Mouse (Mus musculus): ENCODE results near the gene Panx2. TPM values are rescaled to one million over a fixed set of nuclear protein-coding genes. Genes with fewer than 3 reads are reported as not detected.

Panx2 gene
- polyA plus RNA-seq, 1 experiment from 2014 or later: 0.45 TPM

DNA sequence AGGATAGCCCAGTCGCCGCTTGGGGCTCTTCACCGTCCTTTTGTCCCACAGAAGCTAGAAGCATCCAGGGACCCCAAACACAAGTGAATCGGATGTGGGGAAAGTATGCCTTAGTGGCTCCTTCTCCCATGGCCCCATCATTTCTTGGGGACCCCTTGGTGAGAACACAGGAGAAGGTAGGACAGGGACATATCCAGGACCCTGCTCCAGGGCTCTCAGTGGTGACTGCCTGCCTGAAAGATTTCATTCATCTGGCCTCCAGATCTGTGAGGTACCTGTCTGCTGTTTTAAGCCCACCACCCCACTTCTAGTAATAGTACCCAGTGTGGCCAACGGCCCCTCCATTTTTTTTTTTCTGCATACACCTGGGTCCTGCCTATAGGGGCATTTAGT is 3.0 kb downstream of the Panx2 start:
- Histone ChIP-seq H3K4me2 (replicated peaks) (no peak overlapping the region), H3K9ac (no peak overlapping the region), H3K4me3 (no peak overlapping the region), H3K4me1 (peaks cover 2% of the 10 kb centered on the region; the same call in 1 of the 2 replicates), H3K36me3 (no peaks in the 10 kb centered on the region), H3K27ac (no peak overlapping the region), H3K9me3 (no peaks in the 10 kb centered on the region), H3K27me3 (peaks cover 71% of the 10 kb centered on the region)
- WGBS: 81% methylated on average over 5 of the region's 5 CpGs
- no peak for ATAC-seq (ENCODE audit: insufficient number of reproducible peaks, insufficient read depth, low FRiP score, low TSS enrichment)

DNA sequence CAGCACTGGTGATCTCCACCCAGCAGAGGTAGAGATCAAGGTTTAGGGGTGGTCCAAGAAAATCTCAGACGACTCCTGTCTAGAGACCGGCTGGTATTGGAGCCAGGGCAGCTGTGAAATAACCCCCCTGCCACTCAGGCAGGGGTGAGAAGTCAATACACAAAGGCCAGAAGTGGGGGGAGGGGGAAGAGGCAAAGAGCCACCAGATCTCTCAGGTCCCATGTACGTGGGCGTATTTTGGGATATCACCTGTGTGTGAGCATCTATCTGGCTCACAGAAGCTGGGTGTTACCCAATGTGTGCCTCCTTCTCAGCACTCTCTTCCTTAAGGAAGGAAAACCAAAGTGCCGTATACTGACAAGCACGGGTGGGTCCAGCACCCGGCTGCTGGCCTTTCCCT is 3.5 kb downstream of the Panx2 start:
- Histone ChIP-seq H3K9me3 (no peaks in the 10 kb centered on the region), H3K4me1 (peaks cover 6% of the 10 kb centered on the region; the same call in 1 of the 2 replicates), H3K4me3 (no peak overlapping the region), H3K27ac (no peak overlapping the region), H3K36me3 (no peaks in the 10 kb centered on the region), H3K9ac (no peak overlapping the region), H3K4me2 (replicated peaks) (no peak overlapping the region), H3K27me3 (peaks cover 76% of the 10 kb centered on the region)
- ATAC-seq (ENCODE audit: insufficient number of reproducible peaks, insufficient read depth, low FRiP score, low TSS enrichment): no peak
- WGBS: 78% methylated on average over 7 of the region's 7 CpGs

- no peak overlapping the region for H3K4me2 ChIP-seq (replicated peaks)
- peaks cover 76% of the 10 kb centered on the region for H3K27me3 ChIP-seq
- no peak overlapping the region for H3K27ac ChIP-seq
- 73% methylated on average over 6 of the region's 6 CpGs for WGBS
- no peak overlapping the region for H3K4me3 ChIP-seq
- ATAC-seq (ENCODE audit: insufficient number of reproducible peaks, insufficient read depth, low FRiP score, low TSS enrichment): no peak
- no peaks in the 10 kb centered on the region for H3K9me3 ChIP-seq
- no peak overlapping the region for H3K9ac ChIP-seq
- no peaks in the 10 kb centered on the region for H3K36me3 ChIP-seq
- peaks cover 6% of the 10 kb centered on the region; the same call in 1 of the 2 replicates for H3K4me1 ChIP-seq
Measured at GRCm38 (mm10) chr15:89063536-89063935, 4.0 kb downstream of the Panx2 start.

DNA sequence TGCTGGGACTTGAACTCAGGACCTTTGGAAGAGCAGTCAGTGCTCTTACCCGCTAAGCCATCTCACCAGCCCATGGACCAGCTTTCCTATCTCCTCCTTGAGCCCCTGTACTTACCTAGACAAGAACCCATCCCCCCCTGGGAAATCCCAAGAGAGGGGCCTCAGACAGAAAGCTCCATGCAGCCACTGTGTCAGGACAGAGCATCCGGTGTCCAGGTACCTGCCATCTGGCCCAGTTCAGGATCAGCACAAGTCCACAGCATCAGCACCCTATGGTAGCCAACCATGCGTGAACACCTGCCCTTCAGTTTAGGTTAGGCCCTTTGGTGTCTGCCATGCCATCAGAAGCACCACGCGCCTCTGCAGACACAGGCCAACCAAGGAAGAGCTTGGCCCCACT is 5.4 kb downstream of the Panx2 start:
- Histone ChIP-seq H3K27me3 (peaks cover 76% of the 10 kb centered on the region), H3K36me3 (no peaks in the 10 kb centered on the region), H3K9me3 (no peaks in the 10 kb centered on the region), H3K4me2 (replicated peaks) (no peak overlapping the region), H3K27ac (no peak overlapping the region), H3K9ac (no peak overlapping the region), H3K4me3 (no peak overlapping the region), H3K4me1 (peaks cover 6% of the 10 kb centered on the region; the same call in 1 of the 2 replicates)
- no peak for ATAC-seq (ENCODE audit: insufficient number of reproducible peaks, insufficient read depth, low FRiP score, low TSS enrichment)
- WGBS: 88% methylated on average over 5 of the region's 5 CpGs

- peak overlapping the region; percentile 21; the same call in 1 of the 2 replicates for H3K4me2 ChIP-seq (replicated peaks)
- H3K4me1 ChIP-seq: peaks cover 6% of the 10 kb centered on the region; the same call in 1 of the 2 replicates
- no peaks in the 10 kb centered on the region for H3K9me3 ChIP-seq
- 32% methylated on average over 35 of the region's 35 CpGs for WGBS
- no peak overlapping the region for H3K27ac ChIP-seq
- H3K4me3 ChIP-seq: 0 out of 2 replicates have a peak overlapping the region, but pooled peaks have one; percentile 2
- H3K9ac ChIP-seq: no peak overlapping the region
- H3K36me3 ChIP-seq: no peaks in the 10 kb centered on the region
- H3K27me3 ChIP-seq: peaks cover 58% of the 10 kb centered on the region
- no peak for ATAC-seq (ENCODE audit: insufficient number of reproducible peaks, insufficient read depth, low FRiP score, low TSS enrichment)
Measured at GRCm38 (mm10) chr15:89067609-89068008, 8.1 kb downstream of the Panx2 start.

DNA sequence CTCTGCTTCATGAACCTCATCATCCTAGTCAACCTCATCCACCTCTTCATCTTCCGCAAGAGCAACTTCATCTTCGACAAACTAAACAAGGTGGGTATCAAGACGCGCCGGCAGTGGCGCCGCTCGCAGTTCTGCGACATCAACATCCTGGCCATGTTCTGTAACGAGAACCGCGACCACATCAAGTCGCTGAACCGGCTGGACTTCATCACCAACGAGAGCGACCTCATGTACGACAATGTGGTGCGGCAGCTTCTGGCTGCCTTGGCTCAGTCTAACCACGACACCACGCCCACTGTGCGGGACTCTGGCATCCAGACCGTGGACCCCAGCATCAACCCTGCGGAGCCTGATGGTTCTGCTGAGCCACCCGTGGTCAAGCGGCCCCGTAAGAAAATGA is 8.7 kb downstream of the Panx2 start:
- no peak overlapping the region for H3K4me3 ChIP-seq
- no peak overlapping the region for H3K27ac ChIP-seq
- no peaks in the 10 kb centered on the region for H3K9me3 ChIP-seq
- WGBS: 33% methylated on average over 26 of the region's 26 CpGs
- no peak for ATAC-seq (ENCODE audit: insufficient number of reproducible peaks, insufficient read depth, low FRiP score, low TSS enrichment)
- peaks cover 57% of the 10 kb centered on the region for H3K27me3 ChIP-seq
- H3K4me2 ChIP-seq (replicated peaks): 0 out of 2 replicates have a peak overlapping the region, but pooled peaks have one; percentile 2
- H3K9ac ChIP-seq: no peak overlapping the region
- H3K4me1 ChIP-seq: peaks cover 6% of the 10 kb centered on the region; the same call in 1 of the 2 replicates
- no peaks in the 10 kb centered on the region for H3K36me3 ChIP-seq

DNA sequence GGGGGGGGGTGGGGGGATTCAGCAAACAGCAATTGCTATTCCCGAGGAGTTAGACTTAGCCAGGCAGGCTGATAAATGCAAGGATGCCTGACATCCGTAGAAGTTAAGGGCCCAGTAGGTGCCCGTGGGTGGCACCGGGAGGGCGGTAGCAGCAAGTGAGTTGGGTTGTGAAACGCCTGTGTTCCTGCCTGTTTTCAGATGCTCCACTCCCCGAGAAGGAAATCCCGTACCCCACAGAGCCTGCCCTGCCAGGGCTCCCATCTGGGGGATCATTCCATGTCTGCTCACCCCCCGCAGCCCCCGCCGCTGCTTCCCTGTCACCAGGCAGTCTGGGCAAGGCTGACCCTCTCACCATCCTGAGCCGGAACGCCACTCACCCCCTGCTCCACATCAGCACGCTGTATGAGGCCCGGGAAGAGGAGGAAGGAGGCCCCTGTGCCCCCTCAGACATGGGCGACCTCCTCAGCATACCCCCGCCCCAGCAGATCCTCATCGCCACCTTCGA is 9.9 kb downstream of the Panx2 start:
- H3K9me3 ChIP-seq: no peaks in the 10 kb centered on the region
- no peak for ATAC-seq (ENCODE audit: insufficient number of reproducible peaks, insufficient read depth, low FRiP score, low TSS enrichment)
- no peaks in the 10 kb centered on the region for H3K36me3 ChIP-seq
- H3K4me2 ChIP-seq (replicated peaks): no peak overlapping the region
- peaks cover 7% of the 10 kb centered on the region for H3K4me1 ChIP-seq
- no peak overlapping the region for H3K27ac ChIP-seq
- peaks cover 55% of the 10 kb centered on the region for H3K27me3 ChIP-seq
- H3K9ac ChIP-seq: no peak overlapping the region
- 72% methylated on average over 19 of the region's 19 CpGs for WGBS
- no peak overlapping the region for H3K4me3 ChIP-seq

DNA sequence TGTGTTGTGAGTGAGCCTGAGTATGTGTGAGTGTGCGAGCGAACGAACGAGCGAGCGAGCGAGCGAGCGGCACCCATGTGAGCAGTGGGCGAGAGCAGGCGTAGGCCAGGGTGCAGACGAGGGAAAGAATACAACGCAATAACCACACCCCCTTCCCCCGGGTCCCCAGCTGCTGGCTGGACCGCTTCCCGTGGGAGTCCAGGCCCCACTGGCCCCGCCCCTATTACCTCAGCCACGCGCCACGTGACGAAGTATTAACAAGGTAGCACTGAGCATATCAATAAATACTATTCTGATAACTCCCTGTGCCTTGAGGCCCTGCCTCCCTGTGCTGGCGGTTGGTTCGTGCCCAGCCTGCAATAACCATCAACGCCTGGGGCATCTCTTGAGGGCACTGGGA is 11.1 kb downstream of the Panx2 start:
- peaks cover 52% of the 10 kb centered on the region for H3K27me3 ChIP-seq

GRCm38 (mm10) chr15:89073993-89074603 is 14.6 kb downstream of the Panx2 start:
- Histone ChIP-seq H3K4me2 (replicated peaks) (no peak overlapping the region), H3K4me3 (no peak overlapping the region), H3K27me3 (peaks cover 17% of the 10 kb centered on the region), H3K36me3 (no peaks in the 10 kb centered on the region), H3K9ac (no peak overlapping the region), H3K9me3 (no peaks in the 10 kb centered on the region), H3K4me1 (peaks cover 33% of the 10 kb centered on the region), H3K27ac (no peak overlapping the region)
- no peak for ATAC-seq (ENCODE audit: insufficient number of reproducible peaks, insufficient read depth, low FRiP score, low TSS enrichment)
- 74% methylated on average over 10 of the region's 10 CpGs for WGBS

More for the DNA sequence above, 11.1 kb downstream of the Panx2 start:
- no peak overlapping the region for H3K27ac ChIP-seq
- H3K9me3 ChIP-seq: no peaks in the 10 kb centered on the region
- no peak overlapping the region for H3K4me3 ChIP-seq
- no peaks in the 10 kb centered on the region for H3K36me3 ChIP-seq
- no peak overlapping the region for H3K9ac ChIP-seq
- peaks cover 17% of the 10 kb centered on the region for H3K4me1 ChIP-seq
- ATAC-seq (ENCODE audit: insufficient number of reproducible peaks, insufficient read depth, low FRiP score, low TSS enrichment): no peak
- whole genome bisulfite sequencing: 80% methylated on average over 24 of the region's 24 CpGs
- H3K4me2 ChIP-seq (replicated peaks): no peak overlapping the region

GRCm38 (mm10) chr15:89074613-89075477 is 15.3 kb downstream of the Panx2 start, which contains the start of gene Trabd:
Gene Trabd (plus strand): TSS chr15:89075124.
- Histone ChIP-seq H3K4me3 (peak within 1 kb of the TSS; percentile 89), H3K36me3 (no peaks in the 10 kb centered on the region), H3K4me2 (replicated peaks) (peak within 1 kb of the TSS; percentile 92), H3K9ac (peak within 1 kb of the TSS; percentile 94), H3K9me3 (no peaks in the 10 kb centered on the region), H3K27me3 (peaks cover 9% of the 10 kb centered on the region), H3K27ac (peak within 1 kb of the TSS; percentile 84), H3K4me1 (peaks cover 33% of the 10 kb centered on the region)
- 15% methylated on average over 11 of the region's 11 CpGs for WGBS
- peak; percentile 10; the same call in 1 of the 2 replicates for ATAC-seq (ENCODE audit: insufficient number of reproducible peaks, insufficient read depth, low FRiP score, low TSS enrichment)

- Histone ChIP-seq H3K4me2 (replicated peaks) (peak overlapping the region; percentile 92), H3K9me3 (no peaks in the 10 kb centered on the region), H3K4me3 (peak overlapping the region; percentile 89), H3K9ac (peak overlapping the region; percentile 94), H3K36me3 (no peaks in the 10 kb centered on the region), H3K27ac (peak overlapping the region; percentile 84), H3K4me1 (peaks cover 33% of the 10 kb centered on the region), H3K27me3 (peaks cover 3% of the 10 kb centered on the region; the same call in 1 of the 2 replicates)
- ATAC-seq (ENCODE audit: insufficient number of reproducible peaks, insufficient read depth, low FRiP score, low TSS enrichment): peak; percentile 88
- WGBS: 1% methylated on average over 52 of the region's 59 CpGs
Measured at GRCm38 (mm10) chr15:89075478-89076147, 16.1 kb downstream of the Panx2 start.
